Mouse (Mus musculus) cerebellum, postnatal 14 days (tissue): Measurements from ENCODE around the gene Rab6b.
A peak's percentile ranks its signal among the peaks of the same experiment; 100 is the strongest.

Source experiments
- DNase-seq, 2 experiments: peaks; one replicate each; pipeline ENCODE4 v3.0.0; 2021; ENCODE audit warnings: mixed read lengths in 2 of 2

The Rab6b gene

GRCm38 (mm10) chr9:103108943-103109670 is 2.5 kb upstream of the Rab6b start:
- no peak for DNase-seq

GRCm38 (mm10) chr9:103109911-103110310 is 1.7 kb upstream of the Rab6b start:
- DNase-seq: no peak

GRCm38 (mm10) chr9:103110727-103111501 is 673 bp upstream of the Rab6b start:
- DNase-seq: no peak

- DNase-seq: peak; percentile 66 to 77
Measured at GRCm38 (mm10) chr9:103112471-103113271, 1.1 kb downstream of the Rab6b start.

GRCm38 (mm10) chr9:103113351-103113750 is 1.8 kb downstream of the Rab6b start:
- DNase-seq: peak in 1 of 2 experiments; percentile 53

GRCm38 (mm10) chr9:103114326-103114725 is 2.7 kb downstream of the Rab6b start:
- DNase-seq: no peak

- DNase-seq: no peak
Measured at GRCm38 (mm10) chr9:103114901-103115300, 3.3 kb downstream of the Rab6b start.

GRCm38 (mm10) chr9:103116941-103117340 is 5.4 kb downstream of the Rab6b start:
- no peak for DNase-seq

GRCm38 (mm10) chr9:103117495-103117894 is 5.9 kb downstream of the Rab6b start:
- DNase-seq: no peak

GRCm38 (mm10) chr9:103117951-103118350 is 6.4 kb downstream of the Rab6b start:
- DNase-seq: no peak

- peak in 1 of 2 experiments; percentile 27 for DNase-seq
Measured at GRCm38 (mm10) chr9:103118651-103119275, 7.2 kb downstream of the Rab6b start.

GRCm38 (mm10) chr9:103119781-103120180 is 8.2 kb downstream of the Rab6b start:
- no peak for DNase-seq

- DNase-seq: no peak
Measured at GRCm38 (mm10) chr9:103120231-103120630, 8.6 kb downstream of the Rab6b start.

- no peak for DNase-seq
Measured at GRCm38 (mm10) chr9:103121546-103121945, 10.0 kb downstream of the Rab6b start.

GRCm38 (mm10) chr9:103124746-103125145 is 13.2 kb downstream of the Rab6b start:
- DNase-seq: peak in 1 of 2 experiments; percentile 20

- peak in 1 of 2 experiments; percentile 19 for DNase-seq
Measured at GRCm38 (mm10) chr9:103133493-103134124, 22.0 kb downstream of the Rab6b start.

GRCm38 (mm10) chr9:103134450-103135030 is 23.0 kb downstream of the Rab6b start:
- peak in 1 of 2 experiments; percentile 26 for DNase-seq

GRCm38 (mm10) chr9:103139481-103139880 is 27.9 kb downstream of the Rab6b start:
- DNase-seq: no peak

- no peak for DNase-seq
Measured at GRCm38 (mm10) chr9:103140384-103140783, 28.8 kb downstream of the Rab6b start.

GRCm38 (mm10) chr9:103141266-103141665 is 29.7 kb downstream of the Rab6b start:
- DNase-seq: no peak

- no peak for DNase-seq
Measured at GRCm38 (mm10) chr9:103143881-103144280, 32.3 kb downstream of the Rab6b start.

- DNase-seq: no peak
Measured at GRCm38 (mm10) chr9:103145351-103145750, 33.8 kb downstream of the Rab6b start.
